Mouse (Mus musculus) urinary bladder, postnatal 36 days (tissue): ENCODE measurements around the gene Mecom.

Experiments used
- DNase-seq, 2 experiments: peaks; one replicate each; pipeline ENCODE4 v3.0.0; 2022; ENCODE audit warnings: low spot score in 2 of 2, mixed read lengths in 1 of 2

Mecom gene

GRCm38 (mm10) chr3:30019411-30019810 lies 528.4 kb downstream of the Mecom start:
- no peak for DNase-seq

GRCm38 (mm10) chr3:30018202-30018601 lies 529.6 kb downstream of the Mecom start:
- DNase-seq, result no peak

- DNase-seq, result no peak
Observed at GRCm38 (mm10) chr3:30016766-30017165, 531.0 kb downstream of the Mecom start.

- DNase-seq, result peak; percentile 72 to 76
Observed at GRCm38 (mm10) chr3:30014962-30015660, 532.7 kb downstream of the Mecom start.

- DNase-seq, result no peak
Observed at GRCm38 (mm10) chr3:30014279-30014678, 533.5 kb downstream of the Mecom start.

GRCm38 (mm10) chr3:30013416-30013815 lies 534.4 kb downstream of the Mecom start:
- DNase-seq, result no peak

- DNase-seq, result peak in 1 of 2 experiments; percentile 51
Observed at GRCm38 (mm10) chr3:30012666-30013365, 535.0 kb downstream of the Mecom start.

- peak in 1 of 2 experiments; percentile 46 for DNase-seq
Observed at GRCm38 (mm10) chr3:30012150-30012549, 535.7 kb downstream of the Mecom start.

GRCm38 (mm10) chr3:30011712-30012111 lies 536.1 kb downstream of the Mecom start:
- no peak for DNase-seq

- DNase-seq, result no peak
Observed at GRCm38 (mm10) chr3:30010889-30011288, 536.9 kb downstream of the Mecom start.

GRCm38 (mm10) chr3:30009596-30009995 lies 538.2 kb downstream of the Mecom start:
- no peak for DNase-seq

GRCm38 (mm10) chr3:30004888-30005405 lies 542.9 kb downstream of the Mecom start:
- DNase-seq, result no peak

- no peak for DNase-seq
Observed at GRCm38 (mm10) chr3:30000260-30000659, 547.5 kb downstream of the Mecom start.

- DNase-seq, result no peak
Observed at GRCm38 (mm10) chr3:29999035-29999434, 548.8 kb downstream of the Mecom start.

- no peak for DNase-seq
Observed at GRCm38 (mm10) chr3:29997068-29997467, 550.7 kb downstream of the Mecom start.

- DNase-seq, result no peak
Observed at GRCm38 (mm10) chr3:29993346-29993745, 554.5 kb downstream of the Mecom start.

GRCm38 (mm10) chr3:29991523-29991922 lies 556.3 kb downstream of the Mecom start:
- no peak for DNase-seq

- no peak for DNase-seq
Observed at GRCm38 (mm10) chr3:29984431-29984830, 563.4 kb downstream of the Mecom start.

- DNase-seq, result no peak
Observed at GRCm38 (mm10) chr3:29981259-29981910, 566.4 kb downstream of the Mecom start.

- DNase-seq, result no peak
Observed at GRCm38 (mm10) chr3:29980531-29980930, 567.3 kb downstream of the Mecom start.

GRCm38 (mm10) chr3:29976580-29976979 lies 571.2 kb downstream of the Mecom start:
- DNase-seq, result no peak

GRCm38 (mm10) chr3:29968433-29968949 lies 579.3 kb downstream of the Mecom start:
- DNase-seq, result no peak
